Mouse (Mus musculus) lung, adult 2 months (tissue): ENCODE measurements around the gene Atp8a2.

Experiments
- CTCF ChIP-seq: fragments of 200-500 bp; IDR thresholded peaks from 2 replicates; pipeline ENCODE4 v1.5.1; 2011; ENCODE audit warnings: mild to moderate bottlenecking, low read length, control low read depth; ENCODE audit not compliant: insufficient read depth
- POLR2A ChIP-seq: fragments of 200-500 bp; IDR thresholded peaks from 2 replicates; pipeline ENCODE4 v1.6.1; 2011; ENCODE audit warnings: low read depth, mild to moderate bottlenecking, control low read depth, low read length, borderline replicate concordance; ENCODE audit errors: extremely low read depth

DNA sequence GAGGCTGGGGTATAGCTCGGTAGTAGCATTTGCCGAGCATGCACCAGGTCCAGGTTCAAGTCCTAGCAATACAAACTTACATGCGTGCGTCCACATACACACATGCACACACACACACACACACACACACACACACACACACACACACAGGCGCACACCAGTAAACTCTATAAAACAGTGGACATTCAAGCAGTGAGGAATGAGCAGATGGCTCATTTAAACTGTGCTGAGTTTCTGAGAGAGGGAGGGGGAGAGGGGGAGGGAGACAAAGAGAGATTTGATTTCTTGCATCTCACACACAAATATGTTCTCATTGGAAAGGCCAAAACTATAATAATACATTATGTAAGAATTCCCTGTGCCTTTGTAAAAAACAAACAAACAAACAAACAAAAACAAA, 980 bp downstream of the Atp8a2 start:
- TF ChIP-seq POLR2A (no peak), CTCF (no peak)
